Mouse (Mus musculus) ovary, postnatal 10 days (tissue): Measurements from ENCODE around the gene Pbx1.

Experiments used
- DNase-seq: peaks from one replicate; pipeline ENCODE4 v3.0.0; 2022; ENCODE audit warnings: low spot score

Pbx1 gene

DNA sequence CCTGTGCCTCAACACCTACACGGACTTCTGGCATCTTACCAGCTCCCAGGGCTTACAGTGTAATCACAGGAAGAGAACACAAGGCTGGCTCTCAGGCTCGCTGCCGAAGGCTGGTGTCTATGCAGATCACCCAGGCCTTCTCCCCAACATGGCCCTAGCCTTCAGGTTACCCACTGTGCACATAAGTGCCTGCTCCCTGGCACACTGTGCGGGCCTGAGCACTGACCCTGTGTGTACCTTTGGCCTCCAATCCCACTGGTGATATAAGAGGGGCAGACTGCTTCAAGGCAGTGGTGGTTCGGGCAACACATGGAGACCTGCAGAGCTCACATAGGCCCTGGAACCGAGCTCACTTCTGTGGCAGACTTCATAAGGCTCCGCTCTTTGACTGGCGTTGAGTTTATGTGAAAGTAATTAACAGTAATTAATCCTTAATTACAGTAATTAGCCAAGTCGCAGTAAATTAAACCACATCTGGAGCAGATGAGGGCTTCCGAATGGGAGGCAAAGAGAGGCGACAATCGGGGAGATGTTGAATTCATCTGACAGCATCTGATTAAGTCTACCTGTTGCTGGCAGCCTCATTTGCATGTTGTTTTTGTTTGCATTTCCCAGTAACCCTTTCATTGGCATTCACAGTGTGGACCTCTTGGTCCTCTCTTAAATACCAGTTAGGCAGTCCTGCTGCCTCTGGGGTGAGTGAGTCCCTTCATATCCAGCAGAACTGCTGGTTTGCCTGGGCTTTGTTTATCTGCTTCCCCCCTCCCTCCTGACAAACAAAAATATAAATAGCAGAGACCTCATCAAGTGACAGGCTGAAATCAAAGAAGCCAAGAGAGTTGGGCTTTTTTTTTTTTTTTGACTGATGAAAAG, 163.1 kb downstream of the Pbx1 start:
- DNase-seq, result no peak

DNA sequence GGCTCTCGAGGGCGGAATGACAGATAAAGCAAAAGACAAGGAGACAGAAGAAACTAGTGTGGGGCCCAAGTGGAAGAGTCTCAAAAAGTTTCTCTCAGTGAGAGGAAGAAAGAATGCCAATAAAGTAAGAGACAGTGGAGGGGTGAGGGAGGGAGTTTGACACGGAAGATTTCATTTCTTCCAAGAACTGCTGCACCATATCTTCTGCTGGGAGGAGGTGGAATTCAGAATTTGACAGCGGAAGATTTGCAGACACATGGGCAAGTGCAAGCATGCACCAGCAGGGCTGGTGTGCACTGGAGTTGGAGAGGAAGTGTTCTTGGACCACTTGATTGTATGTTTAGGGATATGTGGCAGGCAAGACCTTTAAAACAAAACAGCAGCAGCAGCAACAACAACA, 163.8 kb downstream of the Pbx1 start:
- DNase-seq, result no peak

DNA sequence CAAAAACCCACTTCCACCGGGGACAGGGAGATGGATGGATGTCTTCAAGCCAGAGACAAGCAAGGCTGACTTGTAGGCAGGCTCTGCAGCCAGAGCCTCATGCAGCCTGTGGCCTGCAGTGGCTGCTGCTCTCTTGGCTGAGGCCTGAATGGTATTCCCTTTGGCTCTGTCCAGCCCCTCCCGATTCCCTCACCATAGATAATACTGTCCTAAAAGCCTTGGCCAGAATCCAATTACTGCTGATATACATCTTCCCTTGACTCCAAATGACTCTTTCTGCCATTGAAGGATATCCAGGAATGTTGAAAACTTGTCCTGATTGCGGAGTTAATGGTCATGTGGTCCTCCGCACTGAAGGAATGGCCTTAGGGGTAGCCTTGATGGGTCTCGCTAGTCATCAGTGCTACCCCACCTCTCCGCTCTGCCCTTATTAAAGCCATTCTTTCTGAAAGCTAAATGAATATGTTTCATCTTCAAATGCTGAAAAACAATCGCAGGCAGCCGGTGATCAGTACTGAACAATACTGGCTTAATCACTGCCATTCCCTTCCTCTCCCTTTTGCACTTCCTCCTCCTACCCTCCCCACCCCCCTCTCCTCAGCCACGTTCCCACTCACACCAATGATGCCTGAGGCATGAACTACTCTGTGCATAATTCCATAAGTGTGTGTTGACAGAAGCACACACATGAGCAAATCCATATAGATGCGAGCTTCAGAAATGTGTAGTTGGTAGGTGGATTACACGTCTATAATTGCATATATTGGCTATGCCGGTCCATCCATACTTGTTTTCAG, 166.3 kb downstream of the Pbx1 start:
- DNase-seq, result no peak

DNA sequence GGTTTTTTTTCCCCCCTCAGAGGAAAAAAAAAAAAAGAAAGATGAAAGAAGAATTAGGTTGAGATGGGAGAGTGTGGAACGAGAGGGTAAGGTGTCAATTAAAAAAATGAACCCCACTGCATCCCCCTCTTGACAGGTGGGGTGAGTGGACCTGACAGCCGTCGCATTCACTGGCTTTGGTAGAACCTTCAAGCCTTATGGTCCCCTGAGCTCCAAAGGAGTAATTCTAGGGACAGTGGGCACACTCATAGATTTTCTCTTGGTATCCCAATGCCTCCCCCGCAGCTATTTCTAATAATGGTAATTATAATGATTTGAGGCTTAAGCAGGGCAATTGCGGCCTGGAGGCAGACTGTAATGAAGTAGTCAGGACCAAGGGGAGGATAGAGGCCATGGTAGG, 167.0 kb downstream of the Pbx1 start:
- DNase-seq, result no peak

DNA sequence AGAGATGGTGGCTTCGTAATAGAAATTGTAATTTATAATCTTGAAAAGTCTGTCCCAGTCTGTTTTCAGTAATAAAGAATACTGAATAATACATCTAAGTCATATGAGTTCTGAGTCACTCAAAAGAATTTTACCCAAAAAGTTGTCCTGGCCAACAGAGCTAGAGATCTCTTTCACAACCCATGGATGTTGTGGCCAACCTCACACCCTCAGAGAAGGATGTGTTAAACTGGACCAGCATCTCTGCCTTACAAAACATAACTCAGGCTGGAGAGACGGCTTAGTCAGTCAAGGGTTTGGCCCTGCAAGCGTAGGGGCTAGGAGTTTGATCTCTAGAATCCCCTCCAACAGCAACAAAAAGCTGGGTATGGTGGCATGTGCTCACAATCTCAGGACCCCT, 171.7 kb downstream of the Pbx1 start:
- DNase-seq, result no peak

DNA sequence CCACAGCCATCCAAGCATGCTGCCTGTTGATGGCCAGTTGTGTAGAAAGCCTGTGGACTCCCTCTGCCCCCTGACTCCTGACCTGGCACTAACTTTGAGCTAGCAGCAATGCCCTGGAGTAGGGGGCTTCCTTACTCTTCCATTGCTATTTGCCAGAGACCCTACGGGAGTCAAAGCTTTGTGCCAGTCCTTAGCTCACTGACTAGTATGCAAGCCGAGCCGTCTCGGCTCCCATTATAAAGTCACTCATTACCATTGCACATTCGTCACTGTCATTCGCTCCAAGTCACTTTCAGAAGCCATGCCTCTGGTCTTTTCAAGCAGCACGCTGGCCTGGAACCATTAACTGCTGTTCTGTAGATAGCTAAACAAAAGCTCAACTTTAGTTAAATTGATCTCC, 173.2 kb downstream of the Pbx1 start:
- DNase-seq, result no peak

DNA sequence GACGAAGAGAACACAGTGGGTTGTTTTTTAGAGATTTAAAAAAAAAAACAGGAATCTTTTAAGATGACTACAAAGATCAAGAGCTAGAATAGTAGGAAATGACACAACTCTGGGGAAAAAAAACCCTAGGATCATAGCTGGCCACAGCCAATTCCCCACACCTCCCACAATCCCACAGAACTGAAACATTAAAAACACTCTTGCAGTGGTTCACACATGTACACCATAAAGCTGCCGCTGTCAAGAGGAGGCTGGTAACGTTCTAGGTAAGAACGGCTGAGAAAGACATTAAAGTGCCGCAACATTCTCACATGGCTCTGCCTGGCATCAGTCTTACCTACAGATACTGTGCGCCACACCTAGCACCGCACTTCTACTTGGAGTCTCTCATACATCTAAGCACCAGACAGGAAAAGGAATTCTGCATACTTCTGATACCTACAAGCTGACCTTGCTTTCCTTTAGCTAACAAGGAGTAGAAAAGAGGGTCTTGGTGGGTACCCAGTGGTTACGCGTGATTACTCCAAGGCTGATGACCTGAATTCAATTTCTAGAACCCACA, 176.6 kb downstream of the Pbx1 start:
- DNase-seq, result no peak

DNA sequence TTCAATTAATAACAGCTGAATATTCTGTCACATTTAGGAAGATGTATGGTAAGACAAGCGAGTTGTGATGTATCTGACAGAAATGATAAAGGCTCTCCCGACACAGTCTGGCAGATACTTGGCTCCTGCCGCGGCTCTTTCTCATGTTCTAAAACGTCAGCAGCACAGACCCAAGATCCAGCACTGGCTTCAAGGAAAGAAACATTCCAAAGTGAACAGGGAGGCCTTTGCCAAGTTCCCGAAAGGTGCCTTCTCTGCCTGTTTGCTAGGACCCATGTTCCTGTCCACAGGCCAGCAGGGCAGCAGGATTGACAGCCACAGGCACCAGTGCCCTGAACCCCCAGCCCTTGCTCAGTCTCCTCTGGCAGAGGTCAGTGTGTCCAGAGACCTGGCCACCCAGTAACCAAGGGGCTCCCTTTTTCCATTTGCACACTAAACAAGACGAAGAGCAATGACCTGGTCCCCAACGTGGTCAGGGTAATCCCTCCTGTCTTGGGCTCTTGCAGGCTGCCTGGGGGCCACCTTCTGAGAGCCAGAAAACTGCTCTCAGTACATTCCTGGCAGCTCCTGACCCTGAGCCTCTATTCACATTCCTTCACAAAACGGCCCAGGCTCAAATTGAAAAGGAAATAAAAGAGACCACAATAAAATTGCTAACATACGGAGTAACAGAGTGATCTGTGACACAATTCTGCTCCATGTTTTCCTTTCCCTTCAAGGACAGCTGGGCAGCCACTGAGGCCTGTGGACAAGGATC, 184.9 kb downstream of the Pbx1 start:
- DNase-seq, result no peak

DNA sequence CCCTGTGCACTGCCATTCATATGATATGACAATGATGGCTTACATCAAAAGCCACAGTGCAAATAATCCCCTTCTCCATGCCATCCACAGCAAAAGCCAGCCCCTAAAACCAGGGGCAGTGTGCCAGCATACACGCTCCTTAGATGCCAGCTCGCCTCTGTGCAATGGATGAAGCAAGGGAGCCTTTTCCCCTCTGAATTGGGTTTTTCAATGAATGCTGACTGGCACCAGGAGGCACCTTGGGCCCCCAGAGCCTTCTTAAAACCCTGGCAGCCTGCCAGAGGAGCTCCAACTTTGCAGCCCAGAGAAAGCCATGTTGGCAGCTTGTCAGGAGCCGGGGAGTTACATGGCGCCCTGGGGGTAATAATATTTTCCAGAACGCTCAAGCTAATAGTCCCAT, 186.5 kb downstream of the Pbx1 start:
- no peak for DNase-seq

DNA sequence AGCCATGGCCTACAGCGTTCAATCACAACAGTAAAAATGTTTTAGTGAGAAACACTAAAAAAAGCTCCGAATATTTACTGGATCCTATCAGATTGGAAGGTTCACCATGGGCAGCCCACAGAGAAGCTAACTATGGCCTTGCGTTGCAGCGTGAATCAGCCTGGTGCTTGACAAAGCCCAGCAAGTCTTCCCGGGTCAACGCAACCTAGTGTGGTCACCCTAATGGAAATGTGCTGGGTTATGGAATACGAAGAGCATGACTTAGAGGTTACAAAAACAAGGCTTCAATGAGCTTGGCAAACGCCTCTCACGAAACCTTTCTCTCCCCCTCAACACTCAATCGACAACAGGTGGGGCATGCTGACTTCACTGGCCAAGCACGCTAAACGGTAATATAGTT, 188.3 kb downstream of the Pbx1 start:
- no peak for DNase-seq

DNA sequence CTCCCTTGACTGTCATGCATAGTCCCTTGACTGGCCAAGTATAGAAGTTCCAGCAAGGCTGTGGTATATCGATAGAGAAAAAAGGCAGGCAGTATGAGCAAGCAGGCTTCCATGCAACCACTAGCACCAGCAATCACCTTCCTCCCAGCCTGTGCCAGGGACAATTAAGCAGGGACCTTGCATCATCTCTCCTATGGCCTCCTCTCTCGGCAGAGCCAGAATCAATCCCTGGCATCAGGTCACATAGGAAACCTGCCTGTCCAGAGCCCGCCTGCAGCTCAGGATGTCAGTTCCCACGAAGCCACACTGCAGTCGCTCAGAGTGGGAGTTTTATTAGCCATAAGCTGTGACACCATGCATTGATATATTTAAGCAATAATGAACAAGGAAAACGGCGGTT, 189.0 kb downstream of the Pbx1 start:
- DNase-seq, result no peak

DNA sequence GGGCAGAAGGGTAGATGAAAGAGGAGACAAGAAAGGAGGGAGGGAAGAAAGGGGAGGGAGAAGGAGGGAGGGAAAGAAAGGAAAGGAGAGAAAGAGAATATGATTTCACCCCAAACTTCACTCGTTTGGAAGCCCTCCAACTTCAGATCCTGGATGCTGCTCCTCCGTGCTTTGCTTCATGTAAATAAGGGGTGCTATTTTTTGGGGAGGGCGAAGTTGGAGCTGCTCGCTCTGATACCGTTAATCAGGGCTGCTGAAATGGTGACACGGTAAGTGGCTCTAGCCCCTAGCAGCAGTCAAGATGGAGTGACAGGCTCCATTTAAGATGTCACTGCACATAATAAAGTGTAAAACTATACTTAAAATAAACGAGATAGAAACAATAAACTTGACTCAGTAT, 190.8 kb downstream of the Pbx1 start:
- no peak for DNase-seq

DNA sequence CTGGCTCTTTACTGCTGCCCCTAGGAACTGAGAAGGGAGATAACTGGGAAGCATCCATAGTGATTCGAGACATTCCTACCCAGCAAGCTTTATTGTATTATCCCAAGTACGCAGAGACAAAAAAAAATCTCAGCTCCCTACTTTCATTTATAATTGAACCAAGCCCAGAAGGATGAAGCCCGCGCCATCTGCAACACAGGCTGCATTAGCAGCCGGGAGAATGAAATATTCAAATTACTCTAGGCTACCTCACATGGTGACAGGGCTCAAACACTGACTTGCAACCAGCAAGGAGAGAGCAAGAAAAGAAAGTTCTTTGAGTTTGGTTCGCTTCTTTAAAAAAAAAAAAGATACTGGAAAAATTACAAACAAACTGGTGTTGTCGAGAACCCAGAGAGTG, 191.2 kb downstream of the Pbx1 start:
- no peak for DNase-seq

DNA sequence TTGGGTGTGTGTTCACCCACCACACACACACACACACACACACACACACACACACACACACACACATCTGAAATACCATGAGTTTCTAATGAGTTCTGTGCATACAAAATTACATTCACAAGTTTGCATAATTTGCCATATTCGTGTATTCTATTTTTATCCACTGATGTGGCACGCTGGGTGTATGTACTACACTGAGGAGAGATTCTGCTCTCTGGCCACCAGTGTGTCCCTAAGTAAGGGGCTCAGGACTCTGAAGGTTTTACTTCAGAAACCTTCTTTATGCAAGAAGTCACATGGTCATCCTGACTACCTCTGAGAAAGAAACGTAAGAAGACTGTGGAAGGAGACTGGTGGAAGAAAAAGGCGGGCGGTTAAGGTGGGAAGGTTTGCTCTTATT, 191.7 kb downstream of the Pbx1 start:
- no peak for DNase-seq

DNA sequence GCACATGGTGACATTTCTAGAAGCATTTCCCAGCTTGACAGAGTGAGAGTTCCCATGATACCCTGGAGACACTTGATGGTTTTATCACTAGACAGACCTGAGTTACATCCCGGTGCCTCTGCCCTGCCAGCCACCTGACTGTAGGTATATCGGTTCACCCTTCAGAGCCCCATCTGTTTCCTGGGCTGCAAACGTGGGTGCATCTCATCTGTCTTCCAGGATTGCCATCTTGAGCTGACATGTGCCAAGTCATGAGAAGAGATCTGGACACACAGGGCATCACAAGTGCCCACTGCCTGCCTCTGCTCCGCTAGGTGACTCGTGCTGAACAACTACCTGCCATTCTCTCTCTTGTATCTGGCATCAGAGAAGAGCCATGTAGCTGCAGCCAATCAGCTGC, 196.0 kb downstream of the Pbx1 start:
- DNase-seq, result no peak

DNA sequence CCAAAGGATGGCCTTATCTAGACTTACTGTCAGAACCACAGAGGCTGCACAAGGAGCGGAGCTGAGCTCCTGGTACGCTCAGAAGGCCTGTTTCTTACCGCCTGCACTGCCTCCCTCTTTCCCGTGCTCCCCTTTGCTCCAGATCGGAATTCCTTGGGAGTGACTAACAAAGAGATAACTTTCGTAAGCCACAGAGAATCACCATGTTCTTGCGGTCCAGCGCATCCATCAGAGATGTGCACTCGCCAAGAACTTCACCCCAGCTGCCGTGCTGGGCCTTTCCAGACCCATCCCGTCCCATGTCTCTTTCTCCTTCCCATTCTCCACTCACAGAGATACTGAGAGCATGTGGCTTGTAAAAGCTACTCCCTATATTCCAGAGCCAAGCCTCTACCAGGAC, 197.7 kb downstream of the Pbx1 start:
- no peak for DNase-seq

DNA sequence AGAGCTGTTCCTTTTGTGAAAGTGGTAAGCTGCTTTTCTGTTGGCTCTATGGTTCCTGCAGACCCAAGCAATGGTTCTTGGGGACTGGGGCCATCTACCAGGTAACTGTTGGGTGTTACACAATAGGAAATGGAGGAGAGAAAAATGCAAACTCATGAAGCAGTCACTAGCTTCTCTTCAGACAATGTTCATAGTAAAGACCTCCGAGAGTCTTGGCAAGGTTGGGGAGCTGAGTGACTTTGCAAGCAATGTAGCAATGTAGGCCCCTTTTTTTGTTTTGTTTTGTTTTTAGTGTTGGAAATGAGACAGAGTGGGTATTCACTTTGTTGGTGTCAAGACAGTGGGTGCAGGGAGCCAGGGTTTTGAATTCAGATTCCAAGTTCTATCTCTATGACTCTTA, 198.9 kb downstream of the Pbx1 start:
- DNase-seq, result no peak

DNA sequence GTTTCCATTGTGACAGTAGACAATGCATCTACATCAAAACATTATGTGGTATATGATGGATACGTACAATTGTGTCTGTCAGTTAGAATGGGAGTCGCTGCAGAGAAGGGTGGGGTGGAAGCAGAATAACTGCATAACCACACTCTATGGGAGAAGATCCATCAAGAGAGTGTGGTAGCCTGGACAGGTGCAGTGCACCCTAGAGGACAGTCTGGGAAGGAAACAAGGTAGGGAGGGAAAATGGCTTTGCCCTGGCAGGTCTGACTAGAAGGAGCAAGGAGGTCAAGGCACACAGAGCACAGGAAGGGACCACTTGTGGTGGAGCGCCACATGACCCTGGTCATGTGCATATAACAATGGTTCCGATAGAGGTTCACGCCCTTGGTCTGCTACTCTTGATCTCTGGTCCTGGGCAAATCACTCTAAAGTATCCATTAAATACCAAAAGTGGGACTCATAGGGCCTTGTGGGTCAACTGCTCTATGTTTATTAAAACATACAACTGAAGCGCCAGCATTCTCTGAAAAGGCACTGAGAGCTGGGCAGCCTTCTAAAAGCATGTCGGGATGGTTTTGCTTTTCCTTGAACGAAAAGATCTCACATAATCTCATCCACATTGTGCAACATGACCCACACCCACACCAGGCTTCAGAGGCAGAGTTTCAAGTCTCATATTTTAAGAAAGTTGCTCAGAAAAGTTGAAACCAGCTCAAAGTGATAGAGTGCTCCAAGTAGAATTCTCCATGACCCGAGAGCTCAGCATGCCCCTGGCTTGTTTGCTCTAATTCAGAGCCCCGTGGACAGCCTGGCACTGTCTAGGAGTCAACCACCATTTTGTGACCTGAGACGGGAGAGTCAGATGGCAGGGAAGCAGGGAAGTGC, 200.3 kb downstream of the Pbx1 start:
- DNase-seq, result no peak

DNA sequence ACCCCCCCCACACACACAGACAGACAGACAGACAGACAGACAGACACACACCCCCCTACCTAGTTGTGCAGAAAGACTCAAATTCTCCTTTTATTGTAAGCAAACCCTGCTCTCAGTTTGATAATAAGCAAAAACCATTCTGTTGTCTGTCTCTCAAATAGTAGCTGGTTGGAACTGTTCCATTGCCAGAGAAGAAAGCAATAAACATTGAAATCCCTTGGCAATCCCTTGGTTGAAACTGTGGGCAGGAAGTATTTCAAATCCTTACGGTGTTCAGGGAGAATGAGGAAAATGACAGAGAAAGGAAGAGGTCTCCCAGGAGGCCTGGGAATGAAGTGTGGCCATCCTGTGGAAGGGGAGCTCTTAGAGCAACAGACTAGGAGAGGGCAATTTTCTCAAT, 201.2 kb downstream of the Pbx1 start:
- DNase-seq, result no peak

DNA sequence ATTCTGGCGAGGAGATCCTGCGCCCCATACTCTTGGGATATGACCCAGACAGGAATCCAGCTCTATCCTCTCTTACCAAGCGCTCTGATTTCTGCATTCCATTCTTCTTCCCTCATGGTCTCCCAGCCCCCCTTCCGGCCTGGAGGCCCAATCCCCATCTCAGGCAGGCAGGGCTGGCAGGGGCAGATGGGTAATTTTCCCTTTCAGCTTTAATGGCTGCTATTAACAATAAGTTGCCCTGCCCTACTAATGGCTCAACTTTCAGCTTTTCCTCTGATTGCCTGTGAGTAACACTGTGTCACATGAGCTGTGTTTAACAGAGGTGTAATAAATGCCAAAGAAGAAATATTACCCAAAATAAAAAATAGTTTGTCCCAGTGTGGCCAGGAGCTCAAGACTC, 201.9 kb downstream of the Pbx1 start:
- DNase-seq, result no peak

DNA sequence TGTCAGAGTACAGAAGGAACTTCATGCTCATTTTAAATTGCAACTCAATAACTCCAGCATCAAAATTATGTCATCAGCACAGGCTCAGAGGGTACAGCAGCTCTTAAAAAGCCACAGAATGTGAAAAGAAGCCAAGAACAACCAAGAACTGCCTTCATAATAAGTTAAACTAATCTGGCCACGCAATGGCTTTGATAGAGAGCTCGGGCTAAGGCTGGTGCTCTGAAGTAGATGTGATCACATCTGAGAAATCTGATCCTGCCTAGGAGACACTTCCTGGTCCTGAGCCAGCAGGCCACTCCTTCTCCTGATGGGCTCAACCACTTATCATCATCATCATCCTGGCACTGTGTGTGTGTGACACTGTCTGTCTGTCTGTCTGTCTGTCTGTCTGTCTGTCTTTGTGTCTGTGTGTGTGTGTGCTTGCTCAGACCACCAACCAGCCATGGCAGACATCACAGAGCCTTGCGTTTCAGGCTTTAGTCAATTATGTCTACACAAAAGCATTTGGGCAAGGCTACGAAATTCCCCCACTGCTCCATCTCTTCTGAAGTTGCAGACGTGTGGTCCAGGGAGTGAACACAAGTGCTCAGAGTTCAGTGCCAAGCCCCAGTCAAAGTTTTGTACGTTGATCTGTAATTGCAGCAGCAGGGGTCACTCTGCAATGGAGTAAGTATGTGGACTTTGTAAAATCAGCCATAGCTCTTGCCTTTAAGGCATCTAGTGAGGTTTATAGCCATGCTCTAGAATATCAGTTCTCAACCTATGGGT, 203.1 kb downstream of the Pbx1 start:
- DNase-seq, result no peak
